Mouse (Mus musculus): ENCODE results near the gene Usf1.

The Usf1 gene

GRCm38 (mm10) chr1:171452522-171452921 is 41.4 kb downstream of the Usf1 start:
- DNase-seq (ENCODE audit: low read depth, low spot score) = no peak

- DNase-seq (ENCODE audit: low read depth, low spot score) = no peak
Observed at GRCm38 (mm10) chr1:171452923-171453322, 41.8 kb downstream of the Usf1 start.

- DNase-seq (ENCODE audit: low read depth, low spot score) = no peak
Observed at GRCm38 (mm10) chr1:171454926-171455325, 43.8 kb downstream of the Usf1 start.

GRCm38 (mm10) chr1:171457568-171457967 is 46.5 kb downstream of the Usf1 start:
- DNase-seq (ENCODE audit: low read depth, low spot score) = no peak

- DNase-seq (ENCODE audit: low read depth, low spot score) = no peak
Observed at GRCm38 (mm10) chr1:171459791-171460190, 48.7 kb downstream of the Usf1 start.

- DNase-seq (ENCODE audit: low read depth, low spot score) = no peak
Observed at GRCm38 (mm10) chr1:171460551-171461503, 49.7 kb downstream of the Usf1 start.

GRCm38 (mm10) chr1:171463133-171463532 is 52.0 kb downstream of the Usf1 start:
- no peak for DNase-seq (ENCODE audit: low read depth, low spot score)

GRCm38 (mm10) chr1:171465749-171466412 is 54.8 kb downstream of the Usf1 start:
- no peak for DNase-seq (ENCODE audit: low read depth, low spot score)

GRCm38 (mm10) chr1:171466565-171466964 is 55.5 kb downstream of the Usf1 start:
- no peak for DNase-seq (ENCODE audit: low read depth, low spot score)

All from forelimb bud, embryonic 11.5 days (tissue).